Mouse (Mus musculus) heart, embryonic 14.5 days (tissue): ENCODE data around the gene Ceacam18. TPM values are rescaled to one million over a fixed set of nuclear protein-coding genes. Genes with fewer than 3 reads are reported as not detected.
"Not testable (repeated sequence)": the region's sequence is repeated elsewhere in the genome, so short reads cannot be mapped to it uniquely, and the experiment has no call there.

ENCODE experiments used
- ATAC-seq: fragments of 200-750 bp; cut with Nextera tagmentation; 2 replicates; pipeline ENCODE4 v1.8.0; 2017; ENCODE audit warnings: low read depth, moderate TSS enrichment; ENCODE audit not compliant: insufficient number of reproducible peaks, insufficient read depth, low FRiP score
- H3K27ac ChIP-seq, 2 experiments: fragments of 200-500 bp in 1 of 2; fragments of 300-500 bp in 1 of 2; sonication (generic) in 1 of 2; replicated peaks in 1 of 2; 2 replicates each; pipeline ENCODE4 v1.5.1; 2012 to 2014; ENCODE audit warnings: low read depth in 2 of 2, low read length in 2 of 2, control low read depth in 1 of 2, mild to moderate bottlenecking in 1 of 2, mixed read lengths in 1 of 2; ENCODE audit not compliant: control insufficient read depth in 1 of 2, insufficient read depth in 1 of 2
- H3K27me3 ChIP-seq: fragments of 300-500 bp; sonication (generic); 2 replicates; pipeline ENCODE4 v1.6.1; 2014; ENCODE audit warnings: mild to moderate bottlenecking, low read length, control low read depth; ENCODE audit not compliant: control insufficient read depth, insufficient read depth
- H3K36me3 ChIP-seq: fragments of 300-500 bp; sonication (generic); 2 replicates; pipeline ENCODE4 v1.6.1; 2014; ENCODE audit warnings: mild to moderate bottlenecking, control low read depth, low read length, mixed read lengths; ENCODE audit not compliant: control insufficient read depth, insufficient read depth
- H3K4me1 ChIP-seq, 2 experiments: fragments of 200-500 bp in 1 of 2; fragments of 300-500 bp in 1 of 2; sonication (generic) in 1 of 2; 2 replicates each; pipeline ENCODE4 v1.6.1; 2012 to 2014; ENCODE audit warnings: low read length in 2 of 2, control low read depth in 1 of 2, mixed read lengths in 1 of 2; ENCODE audit not compliant: control insufficient read depth in 2 of 2, insufficient read depth in 2 of 2
- H3K4me2 ChIP-seq: fragments of 300-500 bp; sonication (generic); 2 replicates; pipeline ENCODE4 v1.6.1; 2014; ENCODE audit warnings: mild to moderate bottlenecking, low read length
- H3K4me3 ChIP-seq, 2 experiments: fragments of 200-500 bp in 1 of 2; fragments of 300-500 bp in 1 of 2; sonication (generic) in 1 of 2; 2 replicates each; pipeline ENCODE4 v1.5.1; 2012 to 2014; ENCODE audit warnings: low read length in 2 of 2, mild to moderate bottlenecking in 2 of 2, control low read depth in 1 of 2, low read depth in 1 of 2, moderate library complexity in 1 of 2; ENCODE audit not compliant: control insufficient read depth in 1 of 2, insufficient read depth in 1 of 2
- H3K9ac ChIP-seq: fragments of 300-500 bp; sonication (generic); 2 replicates; pipeline ENCODE4 v1.6.1; 2014; ENCODE audit warnings: mild to moderate bottlenecking, low read length
- H3K9me3 ChIP-seq: fragments of 300-500 bp; sonication (generic); 2 replicates; pipeline ENCODE4 v1.6.1; 2016; ENCODE audit warnings: low read length, control low read depth; ENCODE audit not compliant: control insufficient read depth
- WGBS: fragments of 180-500 bp; shearing (Covaris S2); extraction: QIAGEN DNeasy Blood & Tissue Kit; methylation state at CpG from one replicate; pipeline ENCODE4 v1.1.7; 2014; 5-methylcytosine and 5-hydroxymethylcytosine counted together
- polyA plus RNA-seq: library from polyadenylated mRNA; unstranded; fragments of >200 nt; fragmentation: Nextera tagmentation; extraction: Ambion mirVana; gene quantifications from 2 replicates; pipeline ENCODE4 v1.2.1, GENCODE M21; 2014

Ceacam18 gene
- polyA plus RNA-seq, 1 experiment from 2014 or later = not detected

GRCm38 (mm10) chr7:43671064-43671808, 36.7 kb downstream of the Ceacam18 start:
- Histone ChIP-seq H3K36me3 (peaks cover 17% of the 10 kb centered on the region), H3K9me3 (no peaks in the 10 kb centered on the region), H3K27ac (peak overlapping the region; percentile 9 to 58; a peak in 3 of 4 replicates), H3K27me3 (no peaks in the 10 kb centered on the region), H3K4me2 (peak overlapping the region; percentile 73), H3K9ac (peak overlapping the region; percentile 49), H3K4me1 (peaks cover 8 to 9% of the 10 kb centered on the region in 2 experiments), H3K4me3 (peak overlapping the region; percentile 14 to 66; a peak in 3 of 4 replicates)
- WGBS = 68% methylated on average over 11 of the region's 11 CpGs
- no peak for ATAC-seq

GRCm38 (mm10) chr7:43671809-43672580, 37.5 kb downstream of the Ceacam18 start, which contains the start of gene Ctu1:
Ctu1 (plus strand) TSS chr7:43672016.
- ATAC-seq = peak; percentile 92
- Histone ChIP-seq H3K27ac (peak within 1 kb of the TSS; percentile 9 to 58; a peak in 3 of 4 replicates), H3K36me3 (peaks cover 25% of the 10 kb centered on the region), H3K4me2 (peak within 1 kb of the TSS; percentile 73), H3K4me1 (peaks cover 8 to 9% of the 10 kb centered on the region in 2 experiments), H3K4me3 (peak within 1 kb of the TSS; percentile 66 to 78), H3K9ac (peak within 1 kb of the TSS; percentile 85), H3K9me3 (no peaks in the 10 kb centered on the region), H3K27me3 (no peaks in the 10 kb centered on the region)
- WGBS = under 1% methylated on average over 26 of the region's 26 CpGs

GRCm38 (mm10) chr7:43672581-43673260, 38.2 kb downstream of the Ceacam18 start:
- peaks cover 8 to 9% of the 10 kb centered on the region in 2 experiments for H3K4me1 ChIP-seq
- peaks cover 32% of the 10 kb centered on the region for H3K36me3 ChIP-seq
- WGBS = 18% methylated on average over 10 of the region's 10 CpGs
- ATAC-seq = no peak
- no peaks in the 10 kb centered on the region for H3K27me3 ChIP-seq
- peak overlapping the region; percentile 73 for H3K4me2 ChIP-seq
- no peaks in the 10 kb centered on the region for H3K9me3 ChIP-seq
- H3K9ac ChIP-seq = peak overlapping the region; percentile 85
- no peak overlapping the region for H3K27ac ChIP-seq
- peak overlapping the region; percentile 66 to 78 for H3K4me3 ChIP-seq

- Histone ChIP-seq H3K36me3 (peaks cover 37% of the 10 kb centered on the region), H3K27ac (no peak overlapping the region), H3K4me1 (peaks cover 8 to 9% of the 10 kb centered on the region in 2 experiments), H3K9me3 (no peaks in the 10 kb centered on the region), H3K4me2 (no peak overlapping the region), H3K27me3 (no peaks in the 10 kb centered on the region), H3K4me3 (no peak overlapping the region), H3K9ac (no peak overlapping the region)
- no peak for ATAC-seq
- 88% methylated on average over 32 of the region's 32 CpGs for WGBS
Measured at GRCm38 (mm10) chr7:43675091-43675490, 40.6 kb downstream of the Ceacam18 start.

- peaks cover 37% of the 10 kb centered on the region for H3K36me3 ChIP-seq
- no peaks in the 10 kb centered on the region for H3K27me3 ChIP-seq
- no peaks in the 10 kb centered on the region for H3K9me3 ChIP-seq
- ATAC-seq = no peak
- no peak overlapping the region for H3K4me3 ChIP-seq
- H3K27ac ChIP-seq = no peak overlapping the region
- no peak overlapping the region for H3K9ac ChIP-seq
- H3K4me2 ChIP-seq = no peak overlapping the region
- no peaks in the 10 kb centered on the region for H3K4me1 ChIP-seq
Measured at GRCm38 (mm10) chr7:43678517-43678916, 44.0 kb downstream of the Ceacam18 start.

GRCm38 (mm10) chr7:43680960-43681359, 46.5 kb downstream of the Ceacam18 start:
- Histone ChIP-seq H3K4me3 (no peak overlapping the region), H3K4me1 (no peaks in the 10 kb centered on the region), H3K27ac (no peak overlapping the region), H3K36me3 (peaks cover 23% of the 10 kb centered on the region), H3K9me3 (no peaks in the 10 kb centered on the region), H3K9ac (no peak overlapping the region), H3K27me3 (no peaks in the 10 kb centered on the region), H3K4me2 (no peak overlapping the region)
- no peak for ATAC-seq
- 18% methylated on average over 5 of the region's 5 CpGs for WGBS

GRCm38 (mm10) chr7:43682511-43682910, 48.0 kb downstream of the Ceacam18 start:
- ATAC-seq, H3K9ac ChIP-seq, H3K9me3 ChIP-seq, H3K27me3 ChIP-seq, H3K27ac ChIP-seq, H3K4me3 ChIP-seq, H3K4me2 ChIP-seq, H3K4me1 ChIP-seq, H3K36me3 ChIP-seq: not testable (repeated sequence)
- 19% methylated on average over 1 of the region's 1 CpGs for WGBS
